8 mouse cellular contexts compared by ENCODE assay signal in genomic region chr9:59352586-59353252, GRCm38 (mm10). TPM values are rescaled to one million over a fixed set of nuclear protein-coding genes. Genes with fewer than 3 reads are reported as not detected.
DNase-seq lines count a peak whose midpoint lies in the region; ATAC-seq and TF ChIP-seq lines count a peak whose summit lies in the region.

No protein-coding gene starts in this region.

- peak overlapping the region; percentile 76 for H3K4me2 ChIP-seq in liver, embryonic 12.5 days
- peak overlapping the region; percentile 67 for H3K4me2 ChIP-seq in stomach, postnatal 0 days (replicated peaks; ENCODE audit: low read depth)

- peak overlapping the region; percentile 40 for H3K27ac ChIP-seq in kidney, adult 2 months (ENCODE audit: insufficient read depth, low read depth, low read length)
- peak overlapping the region; percentile 91 for H3K27ac ChIP-seq in forebrain, embryonic 10.5 days
- H3K27ac ChIP-seq in liver, embryonic 12.5 days: peak overlapping the region; percentile 75
- peak overlapping the region; percentile 89 for H3K27ac ChIP-seq in stomach, postnatal 0 days (replicated peaks)

- no peak for TF ChIP-seq EP300 in stomach, postnatal 0 days (optimal IDR thresholded peaks at IDR 0.05)

- no peaks in the 10 kb centered on the region for H3K36me3 ChIP-seq in kidney, adult 2 months (ENCODE audit: control insufficient read depth, insufficient read depth, low read length)
- no peaks in the 10 kb centered on the region for H3K36me3 ChIP-seq in forebrain, embryonic 10.5 days (replicated peaks)
- no peaks in the 10 kb centered on the region for H3K36me3 ChIP-seq in liver, embryonic 12.5 days
- H3K36me3 ChIP-seq in stomach, postnatal 0 days (ENCODE audit: control insufficient read depth, insufficient read depth, low read length): no peaks in the 10 kb centered on the region

- H3K9ac ChIP-seq in liver, embryonic 12.5 days: peak overlapping the region; percentile 78
- peak overlapping the region; percentile 79 for H3K9ac ChIP-seq in stomach, postnatal 0 days (ENCODE audit: low read length)

- 8% methylated on average over 15 of the region's 15 CpGs for WGBS in kidney, adult 2 months
- WGBS in forebrain, embryonic 10.5 days: 13% methylated on average over 15 of the region's 15 CpGs
- WGBS in liver, embryonic 12.5 days (ENCODE audit: insufficient replicate concordance): 16% methylated on average over 15 of the region's 15 CpGs
- 7% methylated on average over 15 of the region's 15 CpGs for whole genome bisulfite sequencing in stomach, postnatal 0 days

- peak overlapping the region; percentile 56 for H3K4me3 ChIP-seq in kidney, adult 2 months (ENCODE audit: insufficient read depth, low read depth, low read length)
- H3K4me3 ChIP-seq in forebrain, embryonic 10.5 days: peak overlapping the region; percentile 71
- peak overlapping the region; percentile 69 for H3K4me3 ChIP-seq in liver, embryonic 12.5 days
- H3K4me3 ChIP-seq in stomach, postnatal 0 days (ENCODE audit: low read depth, low read length): peak overlapping the region; percentile 70

- H3K4me1 ChIP-seq in kidney, adult 2 months (ENCODE audit: control insufficient read depth, insufficient read depth, low read length): no peaks in the 10 kb centered on the region; the same call in 1 of the 2 replicates
- peaks cover 15% of the 10 kb centered on the region for H3K4me1 ChIP-seq in forebrain, embryonic 10.5 days
- 0 out of 2 replicates have a peak, but pooled peaks cover 7% of the 10 kb centered on the region for H3K4me1 ChIP-seq in liver, embryonic 12.5 days
- no peaks in the 10 kb centered on the region for H3K4me1 ChIP-seq in stomach, postnatal 0 days (replicated peaks; ENCODE audit: control insufficient read depth, insufficient read depth)

- peak; percentile 17 for ATAC-seq in liver, embryonic 12.5 days
- ATAC-seq in stomach, postnatal 0 days (ENCODE audit: low FRiP score, low TSS enrichment): peak; percentile 16; the same call in 1 of the 2 replicates

- no peaks in the 10 kb centered on the region for H3K9me3 ChIP-seq in forebrain, embryonic 10.5 days
- no peaks in the 10 kb centered on the region for H3K9me3 ChIP-seq in liver, embryonic 12.5 days (replicated peaks)
- H3K9me3 ChIP-seq in stomach, postnatal 0 days (ENCODE audit: control insufficient read depth, low read length): no peaks in the 10 kb centered on the region

- no peak for DNase-seq in kidney, adult 2 months
- no peak for DNase-seq in kidney, postnatal 36 days
- DNase-seq in MN1 (ENCODE audit: low spot score): peak; percentile 47
- DNase-seq in forebrain, embryonic 10.5 days (ENCODE audit: extremely low spot score, low spot score): no peak
- DNase-seq in stomach, postnatal 0 days (ENCODE audit: low spot score): no peak
- no peak for DNase-seq in adrenal gland, adult (ENCODE audit: inconsistent age in 2 of 2, low spot score in 1 of 2)
- no peak for DNase-seq in spleen, postnatal 36 days (ENCODE audit: low spot score in 2 of 2)

- no peak for TF ChIP-seq CTCF in kidney, adult 2 months (conservative IDR thresholded peaks at IDR 0.05; ENCODE audit: insufficient read depth, insufficient read length, low read depth, low read length)
- no peak for TF ChIP-seq CTCF in stomach, postnatal 0 days (IDR thresholded peaks at IDR 0.05; ENCODE audit: low read depth)

- no peaks in the 10 kb centered on the region for H3K27me3 ChIP-seq in kidney, adult 2 months (replicated peaks; ENCODE audit: control insufficient read depth, insufficient read depth, low read length)
- H3K27me3 ChIP-seq in forebrain, embryonic 10.5 days (ENCODE audit: poor library complexity, severe bottlenecking): no peaks in the 10 kb centered on the region
- H3K27me3 ChIP-seq in liver, embryonic 12.5 days (replicated peaks): 0 out of 2 replicates have a peak, but pooled peaks cover 2% of the 10 kb centered on the region
- H3K27me3 ChIP-seq in stomach, postnatal 0 days (ENCODE audit: control insufficient read depth, insufficient read depth, low read length): no peaks in the 10 kb centered on the region

- TF ChIP-seq POLR2A in kidney, adult 2 months (IDR thresholded peaks at IDR 0.05; ENCODE audit: low read depth, low read length): no peak

RNA-seq across cellular contexts. Expression of gene Bbs4, which starts 0.6 kb away (rescaled TPM):
- polyA plus RNA-seq in kidney, adult 2 months (2012; rRNA removed): 4.6 and 4.9 TPM in 2 replicates
- 20.2 and 21.9 TPM in 2 replicates for polyA plus RNA-seq in forebrain, embryonic 10.5 days (2016; fragmentation: Nextera tagmentation; extraction: Ambion mirVana)
- 2.8 and 3.3 TPM in 2 replicates for polyA plus RNA-seq in liver, embryonic 12.5 days (2016; fragmentation: Nextera tagmentation; extraction: Ambion mirVana)
- polyA plus RNA-seq in stomach, postnatal 0 days (2015; fragmentation: Nextera tagmentation; extraction: Ambion mirVana): 6.2 and 6.7 TPM in 2 replicates

Comparison
In these comparisons a context has a peak if more than half of its experiments do, and no peak if none do; other contexts are left out.
1. H3K27ac ChIP-seq: peak in every context shown above with its lines; median percentile 91 in forebrain, embryonic 10.5 days; 89 in stomach, postnatal 0 days; 75 in liver, embryonic 12.5 days; 40 in kidney, adult 2 months.